Mouse (Mus musculus) MEL (cell line): ENCODE measurements around the gene Emsy.

ENCODE experiments used
- ELF1 ChIP-seq: IDR thresholded peaks from 2 replicates; pipeline ENCODE4 v1.6.1; 2014; ENCODE audit warnings: low read depth, mild to moderate bottlenecking, inconsistent platforms, low read length, improper control_type of control experiment, moderate library complexity
- KAT2A ChIP-seq: conservative IDR thresholded peaks from 2 replicates; pipeline ENCODE4 v1.6.1; 2012; ENCODE audit warnings: low read depth, low read length, improper control_type of control experiment, inconsistent platforms
- RCOR1 ChIP-seq: IDR thresholded peaks from 2 replicates; pipeline ENCODE4 v1.6.1; 2012; ENCODE audit warnings: low read depth, mild to moderate bottlenecking, inconsistent platforms, low read length, improper control_type of control experiment
- TCF12 ChIP-seq: IDR thresholded peaks from 2 replicates; pipeline ENCODE4 v1.6.1; 2014; ENCODE audit warnings: low read depth, mild to moderate bottlenecking, inconsistent platforms, low read length, improper control_type of control experiment, moderate library complexity

- no peak for TF ChIP-seq TCF12
- no peak for TF ChIP-seq KAT2A
- no peak for TF ChIP-seq ELF1
- no peak for TF ChIP-seq RCOR1
These were observed 113.8 kb downstream of the Emsy start for GRCm38 (mm10) chr7:98542731-98543142.
